Mouse (Mus musculus): ENCODE data around the gene Dot1l.
A peak's percentile ranks its signal among the peaks of the same experiment; 100 is the strongest.

The Dot1l gene

GRCm38 (mm10) chr10:80757717-80758116 lies 2.7 kb downstream of the Dot1l start:
- DNase-seq (ENCODE audit: low spot score in 2 of 2): peak; percentile 75 to 77

GRCm38 (mm10) chr10:80758651-80759050 lies 3.6 kb downstream of the Dot1l start:
- no peak for DNase-seq (ENCODE audit: low spot score in 2 of 2)

- no peak for DNase-seq (ENCODE audit: low spot score in 2 of 2)
Measured at GRCm38 (mm10) chr10:80760596-80761524, 5.9 kb downstream of the Dot1l start.

- no peak for DNase-seq (ENCODE audit: low spot score in 2 of 2)
Measured at GRCm38 (mm10) chr10:80761821-80762220, 6.8 kb downstream of the Dot1l start.

GRCm38 (mm10) chr10:80763502-80763901 lies 8.5 kb downstream of the Dot1l start:
- DNase-seq (ENCODE audit: low spot score in 2 of 2): no peak

- DNase-seq (ENCODE audit: low spot score in 2 of 2): no peak
Measured at GRCm38 (mm10) chr10:80765746-80766145, 10.7 kb downstream of the Dot1l start.

GRCm38 (mm10) chr10:80766161-80766815 lies 11.3 kb downstream of the Dot1l start:
- no peak for DNase-seq (ENCODE audit: low spot score in 2 of 2)

GRCm38 (mm10) chr10:80768365-80768764 lies 13.4 kb downstream of the Dot1l start:
- no peak for DNase-seq (ENCODE audit: low spot score in 2 of 2)

GRCm38 (mm10) chr10:80773816-80774215 lies 18.8 kb downstream of the Dot1l start:
- DNase-seq (ENCODE audit: low spot score in 2 of 2): no peak

GRCm38 (mm10) chr10:80774549-80774948 lies 19.5 kb downstream of the Dot1l start:
- DNase-seq (ENCODE audit: low spot score in 2 of 2): peak; percentile 92 to 95

GRCm38 (mm10) chr10:80774981-80775380 lies 20.0 kb downstream of the Dot1l start:
- no peak for DNase-seq (ENCODE audit: low spot score in 2 of 2)

- no peak for DNase-seq (ENCODE audit: low spot score in 2 of 2)
Measured at GRCm38 (mm10) chr10:80775731-80776130, 20.7 kb downstream of the Dot1l start.

GRCm38 (mm10) chr10:80776358-80776869 lies 21.4 kb downstream of the Dot1l start:
- no peak for DNase-seq (ENCODE audit: low spot score in 2 of 2)

- no peak for DNase-seq (ENCODE audit: low spot score in 2 of 2)
Measured at GRCm38 (mm10) chr10:80777123-80777522, 22.1 kb downstream of the Dot1l start.

- DNase-seq (ENCODE audit: low spot score in 2 of 2): no peak
Measured at GRCm38 (mm10) chr10:80779565-80779964, 24.6 kb downstream of the Dot1l start.

GRCm38 (mm10) chr10:80784302-80784701 lies 29.3 kb downstream of the Dot1l start:
- no peak for DNase-seq (ENCODE audit: low spot score in 2 of 2)

- DNase-seq (ENCODE audit: low spot score in 2 of 2): peak in 1 of 2 experiments; percentile 28
Measured at GRCm38 (mm10) chr10:80784871-80785270, 29.9 kb downstream of the Dot1l start.

- DNase-seq (ENCODE audit: low spot score in 2 of 2): no peak
Measured at GRCm38 (mm10) chr10:80785963-80786362, 31.0 kb downstream of the Dot1l start.

- DNase-seq (ENCODE audit: low spot score in 2 of 2): no peak
Measured at GRCm38 (mm10) chr10:80787517-80787916, 32.5 kb downstream of the Dot1l start.

GRCm38 (mm10) chr10:80790761-80791404 lies 35.9 kb downstream of the Dot1l start:
- no peak for DNase-seq (ENCODE audit: low spot score in 2 of 2)

GRCm38 (mm10) chr10:80791476-80792174 lies 36.6 kb downstream of the Dot1l start:
- no peak for DNase-seq (ENCODE audit: low spot score in 2 of 2)
